Mouse (Mus musculus) midbrain, embryonic 16.5 days (tissue): ENCODE data around the gene Vmn1r19. TPM values are rescaled to one million over a fixed set of nuclear protein-coding genes. Genes with fewer than 3 reads are reported as not detected.
"Not testable (repeated sequence)": the region's sequence is repeated elsewhere in the genome, so short reads cannot be mapped to it uniquely, and the experiment has no call there.

ENCODE experiments used
- ATAC-seq: fragments of 200-750 bp; cut with Nextera tagmentation; 2 replicates; pipeline ENCODE4 v1.8.0; 2017; ENCODE audit warnings: moderate TSS enrichment
- H3K27ac ChIP-seq: fragments of 300-500 bp; sonication (generic); 2 replicates; pipeline ENCODE4 v1.5.1; 2014; ENCODE audit warnings: mild to moderate bottlenecking, low read length, mixed read lengths
- H3K27me3 ChIP-seq: fragments of 300-500 bp; sonication (generic); 2 replicates; pipeline ENCODE4 v1.6.1; 2014; ENCODE audit warnings: low read depth, low read length, mixed read lengths; ENCODE audit not compliant: control insufficient read depth, insufficient read depth
- H3K36me3 ChIP-seq: fragments of 300-500 bp; sonication (generic); 2 replicates; pipeline ENCODE4 v1.6.1; 2014; ENCODE audit warnings: mild to moderate bottlenecking, low read length, moderate library complexity, mixed read lengths; ENCODE audit not compliant: control insufficient read depth, insufficient read depth
- H3K4me1 ChIP-seq: fragments of 300-500 bp; sonication (generic); 2 replicates; pipeline ENCODE4 v1.6.1; 2014; ENCODE audit warnings: mild to moderate bottlenecking, low read length, mixed read lengths; ENCODE audit not compliant: control insufficient read depth, insufficient read depth
- H3K4me2 ChIP-seq: fragments of 300-500 bp; sonication (generic); 2 replicates; pipeline ENCODE4 v1.6.1; 2014; ENCODE audit warnings: mild to moderate bottlenecking, low read length, mixed read lengths
- H3K4me3 ChIP-seq: fragments of 300-500 bp; sonication (generic); 2 replicates; pipeline ENCODE4 v1.5.1; 2014; ENCODE audit warnings: low read depth, mild to moderate bottlenecking, low read length, moderate library complexity, mixed read lengths
- H3K9ac ChIP-seq: fragments of 300-500 bp; sonication (generic); 2 replicates; pipeline ENCODE4 v1.6.1; 2014; ENCODE audit warnings: low read depth, low read length, mixed read lengths
- H3K9me3 ChIP-seq: fragments of 300-500 bp; sonication (generic); replicated peaks from 2 replicates; pipeline ENCODE4 v1.6.1; 2014; ENCODE audit warnings: mild to moderate bottlenecking, low read length, mixed read lengths; ENCODE audit not compliant: control insufficient read depth, poor library complexity, severe bottlenecking
- WGBS: fragments of 180-500 bp; shearing (Covaris S2); extraction: QIAGEN DNeasy Blood & Tissue Kit; methylation state at CpG from one replicate; pipeline ENCODE4 v1.1.7; 2014; 5-methylcytosine and 5-hydroxymethylcytosine counted together
- polyA plus RNA-seq: library from polyadenylated mRNA; unstranded; fragments of >200 nt; fragmentation: Nextera tagmentation; extraction: Ambion mirVana; gene quantifications from 2 replicates; pipeline ENCODE4 v1.2.1, GENCODE M21; 2015

Gene Vmn1r19
- polyA plus RNA-seq: not detected in 2 replicates

DNA sequence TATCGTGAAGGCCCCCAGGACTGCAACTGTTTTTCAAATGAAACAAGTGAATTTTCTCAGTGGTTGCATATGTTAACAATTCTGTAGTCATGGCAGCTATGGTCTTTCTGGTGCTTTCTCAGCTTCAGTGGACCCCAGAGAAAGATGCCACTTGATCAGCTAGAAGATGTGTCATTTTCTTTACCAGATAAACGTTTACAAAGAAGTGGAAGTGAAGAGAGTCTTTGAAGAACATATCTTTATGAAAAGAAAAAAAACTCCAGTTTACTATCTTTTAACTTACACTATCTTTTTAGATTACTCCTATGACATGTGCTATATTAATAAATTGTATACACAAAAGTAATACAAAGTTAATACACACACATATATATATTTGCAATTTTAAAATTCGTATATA is at the start of gene Vmn1r19:
Gene Vmn1r19, plus strand, starts transcription at position 301 of the 400 bp plus-strand sequence.
- H3K4me1 ChIP-seq: not testable (repeated sequence)
- WGBS: 81% methylated on average over 3 of the region's 3 CpGs

DNA sequence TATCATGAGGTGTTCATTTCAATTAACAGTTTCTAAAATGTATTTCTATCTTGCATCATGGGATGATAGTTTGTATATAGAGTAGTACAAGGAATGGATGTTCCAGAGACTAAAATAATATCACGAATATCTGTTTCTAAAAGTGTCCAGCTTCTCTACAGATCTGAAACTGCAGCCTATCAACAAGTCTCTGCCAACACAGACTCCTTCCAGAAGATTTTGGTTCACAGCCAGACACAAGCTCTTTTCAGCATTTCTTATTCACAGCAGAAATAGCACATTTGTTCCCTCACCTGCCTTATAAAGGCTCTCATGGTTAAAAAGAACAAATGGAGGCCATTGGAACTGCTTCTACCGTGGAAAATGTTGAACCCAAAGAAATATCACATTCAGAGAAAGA is 46.7 kb upstream of the Vmn1r19 start:
- Histone ChIP-seq H3K9me3 (no peaks in the 10 kb centered on the region), H3K27ac (no peak overlapping the region), H3K4me3 (no peak overlapping the region), H3K9ac (no peak overlapping the region), H3K4me2 (no peak overlapping the region), H3K4me1 (no peaks in the 10 kb centered on the region), H3K36me3 (no peaks in the 10 kb centered on the region), H3K27me3 (no peaks in the 10 kb centered on the region)
- WGBS: 70% methylated on average over 2 of the region's 2 CpGs
- no peak for ATAC-seq

More for the DNA sequence above, at the start of gene Vmn1r19:
- not testable (repeated sequence) for H3K27ac ChIP-seq, H3K9ac ChIP-seq, H3K4me3 ChIP-seq, H3K9me3 ChIP-seq, H3K36me3 ChIP-seq, H3K4me2 ChIP-seq, ATAC-seq, H3K27me3 ChIP-seq

DNA sequence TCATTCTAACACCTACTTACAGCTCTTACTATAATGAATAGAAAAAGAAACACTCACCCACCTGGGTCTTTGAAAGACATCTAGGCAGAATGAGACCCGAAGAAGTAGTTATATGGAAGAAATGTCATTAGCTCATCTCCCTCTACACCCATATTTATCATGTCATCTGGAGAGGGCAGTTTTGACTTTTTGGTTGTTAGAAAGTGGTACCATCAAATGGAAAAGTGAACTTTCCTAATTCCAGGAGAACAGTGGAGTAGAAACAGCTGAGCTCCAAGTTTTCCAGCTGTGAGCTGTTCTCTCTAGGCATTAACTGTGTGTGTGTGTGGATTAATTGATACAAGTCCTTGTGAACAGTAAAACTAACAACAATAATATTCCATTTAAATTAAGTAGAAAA is 40.0 kb upstream of the Vmn1r19 start, which contains the start of gene Vmn1r17:
Gene Vmn1r17, minus strand, starts transcription at position 101 of the 400 bp plus-strand sequence.
- Histone ChIP-seq H3K4me1 (no peaks in the 10 kb centered on the region), H3K4me3 (no peak within 1 kb of the TSS), H3K9ac (no peak within 1 kb of the TSS), H3K27ac (no peak within 1 kb of the TSS), H3K36me3 (no peaks in the 10 kb centered on the region), H3K9me3 (no peaks in the 10 kb centered on the region), H3K27me3 (no peaks in the 10 kb centered on the region), H3K4me2 (no peak within 1 kb of the TSS)
- no peak for ATAC-seq
- 95% methylated on average over 1 of the region's 1 CpGs for WGBS

DNA sequence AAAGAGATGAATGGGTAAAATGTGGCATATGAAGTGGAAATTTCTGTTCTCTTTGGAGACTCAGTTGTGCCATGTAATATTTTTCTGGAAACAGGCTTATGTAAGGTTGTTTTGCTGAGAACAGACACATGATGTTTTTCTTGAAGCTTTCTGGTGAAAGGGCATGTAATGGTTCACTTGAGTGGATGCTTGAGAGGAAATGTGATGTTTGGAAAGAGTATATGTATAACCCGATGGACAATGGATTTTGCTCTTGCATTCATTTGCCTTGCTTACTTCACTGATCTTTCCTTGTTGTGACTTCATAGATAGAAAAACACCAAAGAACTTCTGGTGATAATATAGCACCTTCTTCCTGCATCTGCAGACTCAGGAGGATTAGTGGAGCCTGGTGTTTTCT is 37.7 kb upstream of the Vmn1r19 start:
- not testable (repeated sequence) for H3K27ac ChIP-seq, H3K4me1 ChIP-seq

DNA sequence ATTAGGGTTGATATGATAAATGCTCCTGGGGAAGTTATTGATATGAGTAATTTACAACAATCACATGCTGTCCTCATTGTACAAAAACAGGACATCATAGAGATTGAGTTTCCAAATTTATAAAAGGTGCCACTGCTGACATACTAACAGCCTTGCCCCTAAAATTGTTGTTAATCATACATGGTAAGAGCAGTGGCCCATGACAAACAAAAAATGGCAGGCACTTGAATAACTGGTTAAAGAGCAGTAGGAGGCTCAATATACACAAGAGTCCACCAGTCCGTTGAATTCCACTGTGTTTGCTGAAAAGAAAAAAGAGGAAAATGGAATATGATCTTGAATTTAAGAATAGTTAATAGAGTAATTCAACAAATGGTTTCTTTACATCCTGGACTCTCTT is 36.1 kb upstream of the Vmn1r19 start:
- WGBS: 84% methylated on average over 1 of the region's 1 CpGs

More for the DNA sequence above, 37.7 kb upstream of the Vmn1r19 start:
- H3K9ac ChIP-seq, H3K4me3 ChIP-seq, H3K27me3 ChIP-seq, H3K4me2 ChIP-seq, ATAC-seq, H3K36me3 ChIP-seq, H3K9me3 ChIP-seq: not testable (repeated sequence)
- WGBS: 93% methylated on average over 1 of the region's 1 CpGs

DNA sequence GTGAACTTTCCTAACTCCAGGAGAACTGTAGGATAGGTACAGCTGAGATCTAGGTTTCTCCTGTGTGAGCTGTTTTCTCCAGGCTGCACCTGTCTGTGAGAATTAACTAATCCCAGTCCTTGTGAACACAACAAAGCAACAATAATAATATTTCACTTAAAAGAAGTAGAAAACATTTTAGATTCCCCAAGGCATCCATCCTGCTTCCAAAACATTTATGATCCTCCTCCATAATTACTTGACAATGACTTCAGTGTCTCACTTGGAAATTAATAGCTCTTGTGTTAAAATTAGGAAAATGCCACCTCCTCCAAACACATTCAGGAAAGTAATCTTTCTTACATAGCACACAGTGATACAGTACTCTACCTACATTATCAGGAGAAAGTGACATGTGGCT is 7.9 kb upstream of the Vmn1r19 start, which contains the start of gene Vmn1r18:
Gene Vmn1r18, minus strand, starts transcription at position 101 of the 400 bp plus-strand sequence.
- Histone ChIP-seq H3K9ac (no peak within 1 kb of the TSS), H3K4me1 (no peaks in the 10 kb centered on the region), H3K4me2 (no peak within 1 kb of the TSS), H3K4me3 (no peak within 1 kb of the TSS), H3K27me3 (no peaks in the 10 kb centered on the region), H3K36me3 (no peaks in the 10 kb centered on the region), H3K9me3 (no peaks in the 10 kb centered on the region), H3K27ac (no peak within 1 kb of the TSS)
- no peak for ATAC-seq

More for the DNA sequence above, 36.1 kb upstream of the Vmn1r19 start:
- Histone ChIP-seq H3K4me3 (no peak overlapping the region), H3K9ac (no peak overlapping the region), H3K4me2 (no peak overlapping the region), H3K9me3 (no peaks in the 10 kb centered on the region), H3K27ac (no peak overlapping the region), H3K27me3 (no peaks in the 10 kb centered on the region), H3K4me1 (no peaks in the 10 kb centered on the region), H3K36me3 (no peaks in the 10 kb centered on the region)
- ATAC-seq: no peak

DNA sequence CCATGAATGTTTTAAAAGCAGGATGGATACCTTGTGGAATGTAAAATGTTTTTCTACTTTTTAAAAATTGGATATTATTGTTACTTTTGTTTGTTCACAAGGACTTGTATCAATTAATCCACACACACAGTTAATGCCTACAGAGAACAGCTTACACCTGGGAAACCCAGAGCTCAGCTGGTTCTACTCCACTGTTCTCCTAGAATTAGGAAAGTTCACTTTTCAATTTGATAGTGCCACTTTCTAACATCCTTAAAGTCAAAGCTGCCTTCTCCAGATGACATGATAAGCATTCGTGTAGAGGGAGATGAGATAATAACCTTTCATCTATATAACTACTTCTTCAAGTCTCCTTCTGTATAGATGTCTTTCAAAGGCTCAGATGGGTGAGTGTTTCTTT is 25.1 kb downstream of the Vmn1r19 start, which contains the start of gene Vmn1r20:
Gene Vmn1r20, plus strand, starts transcription at position 301 of the 400 bp plus-strand sequence.
- Histone ChIP-seq H3K36me3 (no peaks in the 10 kb centered on the region), H3K4me2 (no peak within 1 kb of the TSS), H3K9me3 (no peaks in the 10 kb centered on the region), H3K27me3 (no peaks in the 10 kb centered on the region), H3K27ac (no peak within 1 kb of the TSS), H3K4me3 (no peak within 1 kb of the TSS), H3K9ac (no peak within 1 kb of the TSS), H3K4me1 (no peaks in the 10 kb centered on the region)
- WGBS: 80% methylated on average over 1 of the region's 1 CpGs
- ATAC-seq: no peak

DNA sequence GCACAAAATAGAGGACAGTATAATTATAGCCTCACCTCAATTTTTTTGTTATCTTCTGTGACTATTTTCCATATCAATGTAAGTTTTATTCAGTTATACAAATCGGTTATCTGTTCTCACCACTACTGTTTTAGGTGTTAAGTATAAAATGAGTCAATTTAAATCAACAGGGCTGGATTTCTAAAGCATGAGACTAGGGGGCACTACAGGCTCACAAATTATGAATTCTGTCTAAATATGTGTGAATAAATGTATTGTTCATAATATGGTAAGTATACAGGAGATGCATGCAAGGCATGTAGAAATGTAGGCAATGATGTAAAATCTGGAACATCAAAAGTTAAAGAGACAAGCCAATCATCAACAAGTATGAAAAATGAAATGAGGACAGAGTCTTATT is 27.6 kb downstream of the Vmn1r19 start:
- 81% methylated on average over 1 of the region's 1 CpGs for WGBS
- Histone ChIP-seq H3K9me3 (no peaks in the 10 kb centered on the region), H3K4me1 (no peaks in the 10 kb centered on the region), H3K36me3 (no peaks in the 10 kb centered on the region), H3K4me2 (no peak overlapping the region), H3K4me3 (no peak overlapping the region), H3K9ac (no peak overlapping the region), H3K27me3 (no peaks in the 10 kb centered on the region), H3K27ac (no peak overlapping the region)
- ATAC-seq: no peak
